Mouse (Mus musculus) MEL (cell line): ENCODE data around the gene AU018091. TPM values are rescaled to one million over a fixed set of nuclear protein-coding genes. Genes with fewer than 3 reads are reported as not detected.

Experiments
- DNase-seq: peaks from one replicate; pipeline ENCODE4 v3.0.0; 2011; ENCODE audit warnings: low read depth, low spot score
- H3K27ac ChIP-seq: 2 replicates; pipeline ENCODE4 v1.5.1; 2012; ENCODE audit warnings: low read depth, mild to moderate bottlenecking, control low read depth, low read length, moderate library complexity; ENCODE audit not compliant: control insufficient read depth
- H3K27me3 ChIP-seq, 2 experiments: fragments of 150-350 bp in 1 of 2; sonication (generic) in 1 of 2; 2 replicates each; pipeline ENCODE4 v1.6.1; 2012; ENCODE audit warnings: low read length in 2 of 2, mild to moderate bottlenecking in 2 of 2, improper control_type of control experiment in 1 of 2, moderate library complexity in 1 of 2; ENCODE audit not compliant: insufficient read depth in 2 of 2, control insufficient read depth in 1 of 2
- H3K36me3 ChIP-seq, 2 experiments: 2 replicates each; pipeline ENCODE4 v1.6.1; 2012 to 2014; ENCODE audit warnings: low read length in 2 of 2, improper control_type of control experiment in 1 of 2, inconsistent platforms in 1 of 2, mild to moderate bottlenecking in 1 of 2; ENCODE audit not compliant: insufficient read depth in 2 of 2, control insufficient read depth in 1 of 2
- H3K4me1 ChIP-seq, 2 experiments: fragments of 150-350 bp in 1 of 2; sonication (generic) in 1 of 2; 2 replicates each; pipeline ENCODE4 v1.6.1; 2012; ENCODE audit warnings: low read length in 2 of 2, improper control_type of control experiment in 1 of 2, mild to moderate bottlenecking in 1 of 2; ENCODE audit not compliant: insufficient read depth in 2 of 2, control insufficient read depth in 1 of 2
- H3K4me3 ChIP-seq, 2 experiments: fragments of 150-350 bp in 1 of 2; sonication (generic) in 1 of 2; 2 replicates each; pipeline ENCODE4 v1.5.1; 2012; ENCODE audit warnings: low read depth in 2 of 2, low read length in 2 of 2, mild to moderate bottlenecking in 2 of 2, moderate library complexity in 2 of 2, control low read depth in 1 of 2, improper control_type of control experiment in 1 of 2; ENCODE audit not compliant: control insufficient read depth in 1 of 2, insufficient read depth in 1 of 2
- H3K79me2 ChIP-seq: 2 replicates; pipeline ENCODE4 v1.6.1; 2012; ENCODE audit warnings: mild to moderate bottlenecking, low read length, moderate library complexity; ENCODE audit not compliant: control insufficient read depth, poor library complexity, insufficient read depth
- H3K9ac ChIP-seq: 2 replicates; pipeline ENCODE4 v1.6.1; 2012; ENCODE audit warnings: low read depth, mild to moderate bottlenecking, control low read depth, low read length, moderate library complexity; ENCODE audit not compliant: control insufficient read depth, poor library complexity, severe bottlenecking
- H3K9me3 ChIP-seq: fragments of 150-350 bp; sonication (generic); replicated peaks from 2 replicates; pipeline ENCODE4 v1.6.1; 2012; ENCODE audit warnings: mild to moderate bottlenecking, low read length, improper control_type of control experiment, moderate library complexity; ENCODE audit not compliant: insufficient read depth
- CHD1 ChIP-seq: IDR thresholded peaks from 2 replicates; pipeline ENCODE4 v1.6.1; 2012; ENCODE audit warnings: low read depth, mild to moderate bottlenecking, inconsistent platforms, low read length, improper control_type of control experiment
- CTCF ChIP-seq, 3 experiments: IDR thresholded peaks in 2 of 3; conservative IDR thresholded peaks in 1 of 3; 2 replicates each; pipeline ENCODE4 v1.5.1; 2011 to 2012; ENCODE audit warnings: low read length in 3 of 3, low read depth in 2 of 3, mild to moderate bottlenecking in 2 of 3, improper control_type of control experiment in 1 of 3, inconsistent platforms in 1 of 3, mixed read lengths in 1 of 3, moderate library complexity in 1 of 3; ENCODE audit not compliant: control insufficient read depth in 1 of 3, insufficient read depth in 1 of 3, poor library complexity in 1 of 3, severe bottlenecking in 1 of 3
- E2F4 ChIP-seq: IDR thresholded peaks from 2 replicates; pipeline ENCODE4 v1.6.1; 2011; ENCODE audit warnings: low read depth, low read length, improper control_type of control experiment, borderline replicate concordance
- EP300 ChIP-seq, 2 experiments: IDR thresholded peaks; 2 replicates each; pipeline ENCODE4 v1.6.1; 2011; ENCODE audit warnings: improper control_type of control experiment in 2 of 2, low read length in 2 of 2, low read depth in 1 of 2, mild to moderate bottlenecking in 1 of 2
- GATA1 ChIP-seq: IDR thresholded peaks from 2 replicates; pipeline ENCODE4 v1.6.1; 2011; ENCODE audit warnings: low read depth, low read length, improper control_type of control experiment
- HCFC1 ChIP-seq: IDR thresholded peaks from 2 replicates; pipeline ENCODE4 v1.6.1; 2012; ENCODE audit warnings: low read depth, mild to moderate bottlenecking, inconsistent platforms, low read length, improper control_type of control experiment, moderate library complexity
- MAFK ChIP-seq: IDR thresholded peaks from 2 replicates; pipeline ENCODE4 v1.6.1; 2011; ENCODE audit warnings: low read depth, mild to moderate bottlenecking, low read length, improper control_type of control experiment, borderline replicate concordance
- MEF2A ChIP-seq: IDR thresholded peaks from 2 replicates; pipeline ENCODE4 v1.6.1; 2014; ENCODE audit warnings: low read depth, mild to moderate bottlenecking, inconsistent platforms, low read length, improper control_type of control experiment; ENCODE audit not compliant: poor library complexity, insufficient replicate concordance, severe bottlenecking; ENCODE audit errors: extremely low read depth
- MYB ChIP-seq: IDR thresholded peaks from 2 replicates; pipeline ENCODE4 v1.6.1; 2011; ENCODE audit warnings: mild to moderate bottlenecking, low read depth, low read length, improper control_type of control experiment
- MYC ChIP-seq: IDR thresholded peaks from 2 replicates; pipeline ENCODE4 v1.6.1; 2011; ENCODE audit warnings: low read depth, mild to moderate bottlenecking, low read length, improper control_type of control experiment, moderate library complexity
- NRF1 ChIP-seq: IDR thresholded peaks from 2 replicates; pipeline ENCODE4 v1.6.1; 2014; ENCODE audit warnings: low read depth, mild to moderate bottlenecking, inconsistent platforms, low read length, improper control_type of control experiment, moderate library complexity; ENCODE audit not compliant: poor library complexity, insufficient read depth, severe bottlenecking
- POLR2AphosphoS5 ChIP-seq: IDR thresholded peaks from 2 replicates; pipeline ENCODE4 v1.6.1; 2012; ENCODE audit warnings: low read depth, borderline replicate concordance, mild to moderate bottlenecking, inconsistent platforms, low read length, moderate library complexity, mixed read lengths
- RAD21 ChIP-seq: IDR thresholded peaks from 2 replicates; pipeline ENCODE4 v1.6.1; 2011; ENCODE audit warnings: mild to moderate bottlenecking, low read depth, low read length, improper control_type of control experiment
- RCOR1 ChIP-seq: IDR thresholded peaks from 2 replicates; pipeline ENCODE4 v1.6.1; 2012; ENCODE audit warnings: low read depth, mild to moderate bottlenecking, inconsistent platforms, low read length, improper control_type of control experiment
- TAL1 ChIP-seq: IDR thresholded peaks from 2 replicates; pipeline ENCODE4 v1.6.1; 2012; ENCODE audit warnings: mild to moderate bottlenecking, inconsistent platforms, low read length, moderate library complexity, mixed read lengths
- UBTF ChIP-seq: IDR thresholded peaks from 2 replicates; pipeline ENCODE4 v1.6.1; 2012; ENCODE audit warnings: low read depth, mild to moderate bottlenecking, inconsistent platforms, low read length, improper control_type of control experiment, moderate library complexity, borderline replicate concordance; ENCODE audit not compliant: insufficient read depth
- USF1 ChIP-seq: IDR thresholded peaks from 2 replicates; pipeline ENCODE4 v1.6.1; 2014; ENCODE audit warnings: low read depth, mild to moderate bottlenecking, inconsistent platforms, low read length, improper control_type of control experiment, moderate library complexity
- USF2 ChIP-seq, 2 experiments: IDR thresholded peaks; 2 replicates each; pipeline ENCODE4 v1.6.1; 2011 to 2012; ENCODE audit warnings: improper control_type of control experiment in 2 of 2, low read length in 2 of 2, borderline replicate concordance in 1 of 2, inconsistent platforms in 1 of 2, low read depth in 1 of 2, mild to moderate bottlenecking in 1 of 2; ENCODE audit not compliant: insufficient read depth in 1 of 2
- ZKSCAN1 ChIP-seq: IDR thresholded peaks from 2 replicates; pipeline ENCODE4 v1.6.1; 2012; ENCODE audit warnings: low read depth, mild to moderate bottlenecking, inconsistent platforms, low read length, improper control_type of control experiment, moderate library complexity
- ZMIZ1 ChIP-seq: IDR thresholded peaks from 2 replicates; pipeline ENCODE4 v1.6.1; 2012; ENCODE audit warnings: low read depth, mild to moderate bottlenecking, inconsistent platforms, low read length, improper control_type of control experiment, moderate library complexity
- ZNF384 ChIP-seq: IDR thresholded peaks from 2 replicates; pipeline ENCODE4 v1.6.1; 2012; ENCODE audit warnings: low read depth, mild to moderate bottlenecking, inconsistent platforms, low read length, improper control_type of control experiment
- polyA plus RNA-seq, 2 experiments: library from polyadenylated mRNA; stranded (reverse) in 1 of 2; unstranded in 1 of 2; fragments of >175 nt in 1 of 2; fragments of >200 nt in 1 of 2; gene quantifications; 2 replicates each; pipeline versions ENCODE4 v1.2.1 to v1.2.4; 2012; ENCODE audit warnings: low replicate concordance in 2 of 2, low read depth in 1 of 2; ENCODE audit not compliant: insufficient read length in 2 of 2, insufficient read depth in 1 of 2, missing spikeins in 1 of 2
- total RNA-seq: library from RNA; depleted of rRNA; stranded (reverse); fragments of 300-350 nt; gene quantifications from 2 replicates; pipeline ENCODE4 v1.2.3, GENCODE M21; 2012

The AU018091 gene
- total and polyA plus RNA-seq, 3 experiments = not detected

GRCm38 (mm10) chr7:3143329-3143728 lies 25.7 kb downstream of the AU018091 start:
- Histone ChIP-seq H3K79me2 (no peaks in the 10 kb centered on the region), H3K27me3 (no peaks in the 10 kb centered on the region), H3K9me3 (no peaks in the 10 kb centered on the region), H3K27ac (no peak overlapping the region), H3K4me1 (no peaks in the 10 kb centered on the region), H3K36me3 (no peaks in the 10 kb centered on the region), H3K9ac (no peak overlapping the region), H3K4me3 (no peak overlapping the region)
- TF ChIP-seq POLR2AphosphoS5 (no peak), RAD21 (peak; percentile 7)
- DNase-seq = no peak

GRCm38 (mm10) chr7:3135606-3136005 lies 33.4 kb downstream of the AU018091 start:
- no peak for DNase-seq
- Histone ChIP-seq H3K36me3 (no peaks in the 10 kb centered on the region), H3K27me3 (no peaks in the 10 kb centered on the region), H3K4me3 (no peak overlapping the region), H3K4me1 (no peaks in the 10 kb centered on the region), H3K27ac (no peak overlapping the region), H3K9me3 (no peaks in the 10 kb centered on the region), H3K9ac (no peak overlapping the region), H3K79me2 (no peaks in the 10 kb centered on the region)
- TF ChIP-seq ZKSCAN1 = no peak
- no peak for TF ChIP-seq MEF2A
- no peak for TF ChIP-seq USF1
- TF ChIP-seq RAD21 = no peak
- no peak for TF ChIP-seq EP300 (IDR thresholded peaks at IDR 0.05; ENCODE audit: low read depth in 1 of 2, low read length in 2 of 2)
- no peak for TF ChIP-seq E2F4
- no peak for TF ChIP-seq RCOR1
- no peak for TF ChIP-seq HCFC1
- TF ChIP-seq MAFK = no peak
- TF ChIP-seq NRF1 = no peak
- TF ChIP-seq USF2 (IDR thresholded peaks at IDR 0.05; ENCODE audit: borderline replicate concordance in 1 of 2, insufficient read depth in 1 of 2, low read depth in 1 of 2, low read length in 2 of 2) = no peak
- no peak for TF ChIP-seq ZNF384
- TF ChIP-seq GATA1 = no peak
- no peak for TF ChIP-seq MYB
- no peak for TF ChIP-seq TAL1
- TF ChIP-seq ZMIZ1 = no peak
- TF ChIP-seq MYC = no peak
- TF ChIP-seq CTCF (IDR thresholded peaks at IDR 0.05 in 2 of 3, conservative IDR thresholded peaks at IDR 0.05 in 1 of 3; ENCODE audit: control insufficient read depth in 1 of 3, insufficient read depth in 1 of 3, low read depth in 2 of 3, low read length in 3 of 3, poor library complexity in 1 of 3, severe bottlenecking in 1 of 3) = no peak
- no peak for TF ChIP-seq CHD1
- TF ChIP-seq UBTF = no peak
